Mouse (Mus musculus) kidney, embryonic 16.5 days (tissue): ENCODE results near the gene Cop1. TPM values are rescaled to one million over a fixed set of nuclear protein-coding genes. Genes with fewer than 3 reads are reported as not detected.
"Not testable (repeated sequence)": the region's sequence is repeated elsewhere in the genome, so short reads cannot be mapped to it uniquely, and the experiment has no call there.

Experiments
- ATAC-seq: fragments of 200-750 bp; cut with Nextera tagmentation; 2 replicates; pipeline ENCODE4 v1.8.0; 2017; ENCODE audit warnings: moderate TSS enrichment; ENCODE audit not compliant: low FRiP score, low TSS enrichment
- H3K27ac ChIP-seq: fragments of 300-500 bp; sonication (generic); 2 replicates; pipeline ENCODE4 v1.5.1; 2014; ENCODE audit warnings: low read length
- H3K27me3 ChIP-seq: fragments of 300-500 bp; sonication (generic); 2 replicates; pipeline ENCODE4 v1.6.1; 2014; ENCODE audit warnings: low read length, control low read depth, mixed read lengths; ENCODE audit not compliant: insufficient read depth
- H3K36me3 ChIP-seq: fragments of 300-500 bp; sonication (generic); 2 replicates; pipeline ENCODE4 v1.6.1; 2014; ENCODE audit warnings: low read length, control low read depth, mixed read lengths; ENCODE audit not compliant: insufficient read depth
- H3K4me1 ChIP-seq: fragments of 300-500 bp; sonication (generic); 2 replicates; pipeline ENCODE4 v1.6.1; 2014; ENCODE audit warnings: low read length, control low read depth, mixed read lengths; ENCODE audit not compliant: insufficient read depth
- H3K4me2 ChIP-seq: fragments of 300-500 bp; sonication (generic); replicated peaks from 2 replicates; pipeline ENCODE4 v1.6.1; 2014; ENCODE audit warnings: low read depth, low read length
- H3K4me3 ChIP-seq: fragments of 300-500 bp; sonication (generic); 2 replicates; pipeline ENCODE4 v1.5.1; 2014; ENCODE audit warnings: mild to moderate bottlenecking, low read length
- H3K9ac ChIP-seq: fragments of 300-500 bp; sonication (generic); replicated peaks from 2 replicates; pipeline ENCODE4 v1.6.1; 2014; ENCODE audit warnings: low read length
- H3K9me3 ChIP-seq: fragments of 300-500 bp; sonication (generic); 2 replicates; pipeline ENCODE4 v1.6.1; 2016; ENCODE audit warnings: low read length, control low read depth
- WGBS: fragments of 180-500 bp; shearing (Covaris S2); extraction: QIAGEN DNeasy Blood & Tissue Kit; methylation state at CpG from one replicate; pipeline ENCODE4 v1.1.7; 2014; 5-methylcytosine and 5-hydroxymethylcytosine counted together
- polyA plus RNA-seq: library from polyadenylated mRNA; unstranded; fragments of >200 nt; fragmentation: Nextera tagmentation; extraction: Ambion mirVana; gene quantifications from 2 replicates; pipeline ENCODE4 v1.2.1, GENCODE M21; 2015

Cop1 gene
- 15.7 and 16.9 TPM in 2 replicates for polyA plus RNA-seq

DNA sequence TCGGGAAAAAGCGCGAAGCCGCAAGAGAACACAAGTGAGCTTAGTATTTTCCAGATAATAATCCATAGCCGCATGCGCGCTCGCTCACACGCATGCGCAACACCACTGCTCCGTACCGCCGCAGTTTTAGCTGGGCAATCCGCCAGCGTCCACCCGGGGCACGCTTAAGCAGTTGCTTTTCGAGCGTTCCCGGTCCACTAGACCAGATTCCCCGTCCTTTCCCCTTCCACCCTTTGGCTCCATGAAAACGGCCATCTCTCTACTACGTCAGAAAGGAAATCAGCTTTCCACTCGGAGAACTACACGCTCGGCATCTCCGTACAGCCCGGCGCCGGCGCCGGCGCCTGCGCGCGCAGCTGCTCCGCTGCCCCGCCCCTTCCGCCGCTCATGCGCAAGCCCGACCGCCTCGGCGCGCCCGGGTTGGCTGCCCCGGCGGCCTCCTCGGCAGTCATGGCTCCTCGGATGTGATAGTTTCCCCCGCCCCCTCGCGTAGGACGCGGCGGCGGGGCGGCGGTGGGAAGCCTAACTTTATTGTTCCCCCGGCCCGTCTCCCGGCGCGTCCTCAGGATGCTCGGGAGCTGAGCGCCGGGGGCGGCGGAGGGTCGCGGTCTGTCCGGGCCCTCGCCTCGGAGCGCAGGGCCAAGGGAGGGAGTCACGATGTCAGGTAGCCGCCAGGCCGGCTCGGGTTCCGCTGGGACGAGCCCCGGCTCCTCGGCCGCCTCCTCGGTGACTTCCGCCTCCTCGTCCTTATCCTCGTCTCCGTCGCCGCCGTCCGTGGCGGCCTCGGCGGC, at the start of gene Cop1:
Cop1 (plus strand) TSS at position 540 of the 791 bp plus-strand sequence.
- Histone ChIP-seq H3K4me2 (peak within 1 kb of the TSS; percentile 72), H3K27ac (peak within 1 kb of the TSS; percentile 89), H3K4me1 (peaks cover 16% of the 10 kb centered on the region), H3K9ac (peak within 1 kb of the TSS; percentile 88), H3K4me3 (peak within 1 kb of the TSS; percentile 78)
- H3K9me3 ChIP-seq, H3K27me3 ChIP-seq, H3K36me3 ChIP-seq: not testable (repeated sequence)
- peak; percentile 98 for ATAC-seq
- WGBS, result under 1% methylated on average over 69 of the region's 97 CpGs

- no peak overlapping the region for H3K9ac ChIP-seq
- H3K4me2 ChIP-seq, result no peak overlapping the region
- no peak overlapping the region for H3K4me3 ChIP-seq
- no peaks in the 10 kb centered on the region for H3K9me3 ChIP-seq
- H3K4me1 ChIP-seq, result no peaks in the 10 kb centered on the region
- 73% methylated on average over 3 of the region's 3 CpGs for WGBS
- H3K27ac ChIP-seq, result no peak overlapping the region
- no peaks in the 10 kb centered on the region for H3K36me3 ChIP-seq
- no peak for ATAC-seq
- no peaks in the 10 kb centered on the region for H3K27me3 ChIP-seq
Measured at GRCm38 (mm10) chr1:159186741-159187140, 45.4 kb upstream of the Cop1 start.

DNA sequence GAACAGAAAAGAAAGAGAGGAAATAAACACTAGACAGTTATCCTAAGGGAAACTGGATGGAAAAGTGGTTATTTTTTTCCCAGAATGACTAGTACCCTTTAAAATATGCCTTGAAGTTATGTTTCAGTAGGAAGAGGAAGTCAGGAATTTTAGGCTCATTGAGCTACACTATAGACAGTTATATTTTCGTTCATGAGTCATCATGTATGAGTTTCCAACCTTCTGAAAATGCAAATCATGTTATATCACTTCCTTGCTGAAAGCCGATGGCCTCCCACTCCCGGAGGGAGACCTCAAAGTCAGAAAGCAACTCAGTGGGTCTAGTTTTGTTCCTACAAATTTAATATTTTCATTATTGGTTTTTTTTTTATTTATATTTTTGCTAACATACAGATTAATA, 33.5 kb upstream of the Cop1 start:
- H3K9me3 ChIP-seq, result no peaks in the 10 kb centered on the region
- H3K4me2 ChIP-seq, result no peak overlapping the region
- no peaks in the 10 kb centered on the region for H3K27me3 ChIP-seq
- ATAC-seq, result no peak
- H3K9ac ChIP-seq, result no peak overlapping the region
- no peaks in the 10 kb centered on the region for H3K4me1 ChIP-seq
- no peak overlapping the region for H3K4me3 ChIP-seq
- no peak overlapping the region for H3K27ac ChIP-seq
- 75% methylated on average over 3 of the region's 3 CpGs for WGBS
- H3K36me3 ChIP-seq, result no peaks in the 10 kb centered on the region

- no peak for ATAC-seq
- Histone ChIP-seq H3K4me3 (no peak overlapping the region), H3K27me3 (no peaks in the 10 kb centered on the region), H3K36me3 (no peaks in the 10 kb centered on the region), H3K4me1 (no peaks in the 10 kb centered on the region), H3K9me3 (no peaks in the 10 kb centered on the region), H3K27ac (no peak overlapping the region), H3K4me2 (no peak overlapping the region), H3K9ac (no peak overlapping the region)
- WGBS, result 82% methylated on average over 3 of the region's 3 CpGs
Measured at GRCm38 (mm10) chr1:159199606-159200005, 32.5 kb upstream of the Cop1 start.

- no peak overlapping the region for H3K4me2 ChIP-seq
- no peaks in the 10 kb centered on the region for H3K9me3 ChIP-seq
- no peak overlapping the region for H3K27ac ChIP-seq
- H3K36me3 ChIP-seq, result no peaks in the 10 kb centered on the region
- no peak for ATAC-seq
- no peaks in the 10 kb centered on the region for H3K4me1 ChIP-seq
- H3K4me3 ChIP-seq, result no peak overlapping the region
- H3K27me3 ChIP-seq, result no peaks in the 10 kb centered on the region
- no peak overlapping the region for H3K9ac ChIP-seq
Measured at GRCm38 (mm10) chr1:159201220-159201619, 30.9 kb upstream of the Cop1 start.

DNA sequence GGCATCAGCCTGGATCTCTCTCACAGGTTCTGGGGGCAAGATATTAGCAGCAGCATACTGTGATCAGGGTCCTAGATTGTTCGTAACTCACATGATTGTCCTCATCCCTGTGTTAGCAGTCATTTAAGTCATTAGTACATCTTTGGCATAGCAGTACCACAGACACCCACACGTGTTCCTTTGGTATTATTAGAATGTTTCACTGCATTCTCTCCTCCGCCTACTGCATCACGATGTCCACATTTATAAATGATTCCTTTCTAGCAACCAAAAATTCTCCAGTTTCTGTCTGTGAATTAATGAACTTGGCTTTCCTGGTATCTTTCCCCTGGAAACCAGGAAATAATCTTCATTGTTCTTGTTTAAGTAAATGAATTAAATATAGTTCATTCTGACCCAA, 20.4 kb upstream of the Cop1 start:
- Histone ChIP-seq H3K4me1 (no peaks in the 10 kb centered on the region), H3K27me3 (no peaks in the 10 kb centered on the region), H3K36me3 (no peaks in the 10 kb centered on the region), H3K4me3 (no peak overlapping the region), H3K4me2 (no peak overlapping the region), H3K27ac (no peak overlapping the region), H3K9ac (no peak overlapping the region), H3K9me3 (no peaks in the 10 kb centered on the region)
- ATAC-seq, result no peak
- 77% methylated on average over 4 of the region's 4 CpGs for WGBS

DNA sequence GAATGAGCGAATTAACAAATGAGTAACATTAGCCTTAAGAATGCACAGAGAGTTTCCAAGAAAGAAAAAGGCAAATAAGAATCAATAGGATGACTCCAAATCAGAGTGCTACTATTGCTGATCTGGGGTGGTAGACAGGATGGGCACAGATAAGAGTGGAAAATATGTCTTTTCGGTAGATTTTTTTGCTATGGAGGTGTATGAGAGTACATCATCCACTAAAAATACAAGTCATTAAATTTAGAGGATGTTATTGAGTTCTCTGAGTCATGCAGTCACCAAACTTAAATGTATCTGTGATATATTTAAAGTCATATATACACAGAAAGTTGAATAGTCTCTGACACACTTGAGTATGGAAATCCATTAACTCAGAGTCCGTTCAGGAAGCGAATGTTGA, 14.7 kb upstream of the Cop1 start:
- Histone ChIP-seq H3K4me1 (no peaks in the 10 kb centered on the region), H3K36me3 (no peaks in the 10 kb centered on the region), H3K9me3 (no peaks in the 10 kb centered on the region), H3K27me3 (no peaks in the 10 kb centered on the region), H3K9ac (no peak overlapping the region), H3K4me2 (no peak overlapping the region), H3K27ac (no peak overlapping the region), H3K4me3 (no peak overlapping the region)
- 89% methylated on average over 4 of the region's 4 CpGs for WGBS
- ATAC-seq, result no peak

GRCm38 (mm10) chr1:159222046-159222445, 10.1 kb upstream of the Cop1 start:
- no peak for ATAC-seq
- Histone ChIP-seq H3K4me3 (no peak overlapping the region), H3K9me3 (no peaks in the 10 kb centered on the region), H3K27ac (no peak overlapping the region), H3K4me2 (no peak overlapping the region), H3K36me3 (no peaks in the 10 kb centered on the region), H3K4me1 (no peaks in the 10 kb centered on the region), H3K9ac (no peak overlapping the region), H3K27me3 (no peaks in the 10 kb centered on the region)
- WGBS, result 46% methylated on average over 2 of the region's 2 CpGs

DNA sequence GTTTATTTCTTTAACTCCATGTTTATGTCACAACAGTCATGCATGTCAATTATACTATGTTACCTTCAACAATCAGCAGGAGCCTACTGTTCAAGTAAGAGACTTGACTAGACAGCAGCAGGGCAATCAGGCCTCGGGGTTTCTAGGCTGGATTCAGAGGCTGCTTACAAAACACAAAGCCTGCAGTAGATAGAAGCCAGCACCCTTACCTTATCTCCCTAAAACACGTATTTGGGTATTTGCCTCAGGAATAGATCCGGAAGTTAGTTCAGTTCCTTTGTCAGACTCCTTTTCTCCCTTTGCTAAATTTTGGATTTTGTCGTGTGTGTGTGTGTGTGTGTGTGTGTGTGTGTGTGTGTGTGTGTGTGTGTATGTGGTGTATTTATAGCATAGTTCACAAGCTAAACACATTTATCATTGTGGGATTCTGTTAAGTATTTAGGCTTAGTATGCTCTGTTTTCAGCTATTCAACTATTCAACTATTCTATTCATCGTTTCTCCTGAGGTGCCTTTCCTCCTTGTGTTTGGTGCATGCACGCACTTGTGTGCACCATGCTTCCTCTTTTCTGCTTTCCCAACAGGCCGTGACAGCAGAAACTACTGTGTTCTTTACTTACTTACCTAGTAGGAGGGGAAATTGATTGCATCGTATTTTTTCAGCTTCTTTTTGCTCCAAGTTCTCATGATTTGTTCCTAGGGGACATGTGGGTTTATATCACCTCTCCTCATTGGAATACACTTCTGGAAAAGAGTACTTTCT, 6.9 kb upstream of the Cop1 start:
- Histone ChIP-seq H3K4me1 (no peaks in the 10 kb centered on the region), H3K27ac (no peak overlapping the region), H3K9ac (no peak overlapping the region), H3K9me3 (no peaks in the 10 kb centered on the region), H3K4me2 (no peak overlapping the region), H3K27me3 (no peaks in the 10 kb centered on the region), H3K4me3 (no peak overlapping the region), H3K36me3 (no peaks in the 10 kb centered on the region)
- 86% methylated on average over 8 of the region's 8 CpGs for WGBS
- ATAC-seq, result no peak
